Mouse (Mus musculus) cerebellum, adult 18-20 months (tissue): ENCODE results near the gene Rad1.
A peak's percentile ranks its signal among the peaks of the same experiment; 100 is the strongest.
"Not testable (repeated sequence)": the region's sequence is repeated elsewhere in the genome, so short reads cannot be mapped to it uniquely, and the experiment has no call there.

Experiments
- DNase-seq, 2 experiments: peaks; one replicate each; pipeline ENCODE4 v3.0.0; 2021

The Rad1 gene

DNA sequence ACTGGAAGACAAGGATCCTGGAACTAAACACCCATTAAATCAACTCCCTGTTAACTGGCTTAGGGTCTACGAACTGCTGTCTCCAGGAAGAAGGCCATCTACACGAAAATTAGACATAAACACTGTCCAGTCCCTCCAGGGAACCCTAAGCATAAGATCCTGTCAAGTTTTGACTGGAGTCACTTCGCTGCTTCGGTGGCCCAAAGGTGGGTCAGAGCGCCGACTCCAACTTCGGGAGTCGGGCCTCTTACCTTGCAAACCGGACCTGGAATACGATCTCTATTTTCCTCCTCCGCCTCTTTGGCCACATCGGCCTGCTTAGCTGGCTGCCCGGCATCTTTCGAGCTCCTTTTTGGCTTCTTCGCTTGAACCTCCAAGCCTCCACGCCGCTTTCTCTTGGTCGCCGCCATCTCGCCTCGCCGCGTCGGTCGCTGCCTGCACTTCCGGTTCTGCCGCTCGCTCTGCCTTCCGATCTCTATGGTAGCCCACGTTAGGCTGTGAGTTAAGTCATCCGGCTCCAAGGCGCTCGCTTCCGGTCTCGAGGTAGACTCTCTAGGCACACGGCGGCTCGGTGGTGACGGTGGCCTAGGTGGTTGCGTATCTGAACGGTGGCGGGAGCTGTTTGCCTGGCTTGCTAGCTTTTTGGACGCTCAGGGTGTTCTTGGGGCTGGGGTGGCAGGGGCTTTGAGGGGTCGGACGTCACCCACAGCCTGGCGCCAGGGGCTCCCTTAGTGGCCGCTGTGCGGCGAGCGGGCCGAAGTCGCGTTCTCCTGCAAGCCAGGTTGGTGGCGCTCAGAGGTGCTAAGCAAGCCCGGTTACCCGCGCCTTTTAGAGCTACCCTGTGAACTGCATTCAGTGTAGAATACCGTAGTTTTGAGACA lies at the start of gene Rad1, which contains the start of gene Brix1:
Gene Rad1 (plus strand): TSS at position 535 of the 881 bp plus-strand sequence.
Gene Brix1 (minus strand): TSS at position 464 of the 881 bp plus-strand sequence.
- DNase-seq, result peak; percentile 95

DNA sequence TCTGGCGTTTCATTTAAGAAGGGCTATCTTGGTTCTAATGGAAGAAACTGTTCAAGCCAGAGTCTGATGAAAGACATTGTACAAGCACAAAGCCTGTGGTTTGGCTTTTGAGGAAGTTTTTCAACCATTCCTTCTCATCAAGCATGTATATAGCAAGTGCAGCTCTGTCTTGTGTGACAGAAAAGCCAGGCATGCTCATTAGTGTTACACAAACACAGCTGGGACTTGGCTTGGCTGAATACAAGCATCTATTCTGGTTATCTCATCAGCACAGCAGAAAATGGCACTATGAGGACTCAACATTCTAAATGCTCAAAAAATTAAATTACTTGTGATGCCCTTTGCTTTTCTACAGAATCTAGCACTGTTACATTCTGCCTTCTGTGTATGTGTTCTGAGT lies 48.9 kb upstream of the Rad1 start:
- no peak for DNase-seq

DNA sequence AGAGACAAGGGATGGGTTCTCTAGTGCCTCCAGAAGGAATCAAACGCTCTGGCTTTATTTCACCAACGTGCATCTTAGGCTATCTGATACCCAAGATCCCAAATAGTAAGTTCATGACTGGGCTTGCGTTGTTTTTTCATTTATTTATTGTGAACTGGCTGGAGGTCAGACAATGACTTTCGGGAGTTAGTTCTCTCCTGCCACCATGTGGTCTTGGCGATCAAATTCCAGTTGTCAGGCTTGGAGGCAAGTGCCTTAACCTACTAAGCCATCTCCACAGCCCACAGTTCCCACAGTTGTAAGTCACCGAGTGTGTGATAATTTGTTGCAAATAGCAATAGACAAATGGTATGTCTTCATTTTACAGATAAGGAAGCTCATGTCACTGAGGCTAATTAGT lies 45.9 kb upstream of the Rad1 start:
- DNase-seq, result no peak

DNA sequence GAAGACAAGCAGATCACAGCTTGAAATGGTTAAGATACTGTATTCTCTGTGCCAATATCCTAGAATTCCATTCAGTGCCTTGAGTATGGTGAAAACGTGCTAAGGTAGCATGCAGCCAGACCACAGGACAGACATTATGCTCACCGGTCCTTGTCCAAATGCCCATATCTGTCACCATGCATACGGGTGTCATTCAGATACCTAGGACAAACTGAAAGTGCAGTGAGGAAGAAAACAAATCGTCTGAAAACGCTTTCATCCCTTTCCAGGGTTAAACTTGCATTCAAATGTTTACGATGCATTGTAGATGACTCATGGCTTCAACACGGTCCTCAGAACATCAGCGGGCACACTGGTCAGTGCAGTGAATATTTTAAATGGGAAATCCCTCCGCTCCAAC lies 44.3 kb upstream of the Rad1 start:
- no peak for DNase-seq

DNA sequence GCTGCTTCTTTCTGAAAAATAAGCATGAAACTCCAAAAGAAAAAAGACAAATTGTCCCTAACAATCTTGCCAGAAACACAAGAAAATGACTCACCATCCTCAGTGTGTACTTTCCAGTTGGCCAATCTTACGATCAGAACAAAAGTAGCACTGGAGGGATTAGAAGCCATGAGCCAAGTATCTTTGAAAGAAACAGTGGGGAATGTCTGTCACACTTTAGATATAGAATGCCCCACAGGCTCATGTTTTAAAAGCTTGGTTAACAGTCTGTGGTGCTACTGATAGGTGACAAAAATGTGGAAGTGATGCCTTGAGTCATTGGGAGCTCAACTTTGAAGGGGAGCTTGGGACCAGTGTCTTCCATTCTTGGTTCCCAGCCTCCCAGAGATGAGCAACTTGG lies 43.5 kb upstream of the Rad1 start:
- no peak for DNase-seq

- DNase-seq, result no peak
These were observed 38.7 kb upstream of the Rad1 start for GRCm38 (mm10) chr15:10447102-10447501.

- DNase-seq, result no peak
These were observed 24.8 kb upstream of the Rad1 start for GRCm38 (mm10) chr15:10460986-10461385.

DNA sequence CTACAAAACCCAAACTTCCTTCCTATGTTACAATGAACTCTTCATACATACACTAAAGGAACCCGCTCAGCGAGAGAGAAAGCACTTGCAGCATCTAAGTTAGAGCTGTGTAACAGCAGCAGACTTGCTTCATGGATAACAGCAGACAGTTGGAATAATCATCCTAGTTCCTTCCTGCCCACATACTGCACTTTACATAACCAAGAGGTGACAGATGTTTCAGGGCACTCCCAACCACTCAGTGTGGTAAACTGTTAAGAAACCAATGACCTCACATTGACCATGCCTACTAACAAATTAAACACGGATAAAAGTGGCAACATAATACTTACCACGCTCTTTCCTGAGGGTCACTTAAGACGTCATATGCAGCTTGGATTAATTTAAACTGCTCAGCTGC lies 22.3 kb upstream of the Rad1 start:
- no peak for DNase-seq

DNA sequence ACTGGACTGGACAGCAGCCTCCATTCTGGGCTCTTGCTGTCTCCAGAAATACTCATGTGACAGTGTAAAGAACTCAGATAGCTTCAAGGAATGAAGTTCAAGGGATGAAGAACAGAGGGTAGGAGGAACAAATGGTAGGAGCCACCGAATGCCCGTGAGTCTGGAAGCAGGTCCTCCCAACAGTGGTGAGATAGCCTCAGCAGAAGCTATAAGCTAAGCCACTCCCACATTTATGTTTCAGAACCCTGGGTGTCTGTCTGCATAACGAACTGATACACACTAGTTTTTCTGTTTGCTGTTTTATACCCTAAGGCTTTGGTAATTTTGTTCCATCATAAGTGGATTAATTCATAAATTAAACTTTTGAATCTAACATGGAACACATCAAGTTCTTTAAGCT lies 21.1 kb upstream of the Rad1 start:
- DNase-seq, result no peak

- DNase-seq, result no peak
These were observed 17.1 kb upstream of the Rad1 start for GRCm38 (mm10) chr15:10468761-10469160.

- peak in 1 of 2 experiments; percentile 42 for DNase-seq
These were observed 16.1 kb upstream of the Rad1 start for GRCm38 (mm10) chr15:10469641-10470150.

DNA sequence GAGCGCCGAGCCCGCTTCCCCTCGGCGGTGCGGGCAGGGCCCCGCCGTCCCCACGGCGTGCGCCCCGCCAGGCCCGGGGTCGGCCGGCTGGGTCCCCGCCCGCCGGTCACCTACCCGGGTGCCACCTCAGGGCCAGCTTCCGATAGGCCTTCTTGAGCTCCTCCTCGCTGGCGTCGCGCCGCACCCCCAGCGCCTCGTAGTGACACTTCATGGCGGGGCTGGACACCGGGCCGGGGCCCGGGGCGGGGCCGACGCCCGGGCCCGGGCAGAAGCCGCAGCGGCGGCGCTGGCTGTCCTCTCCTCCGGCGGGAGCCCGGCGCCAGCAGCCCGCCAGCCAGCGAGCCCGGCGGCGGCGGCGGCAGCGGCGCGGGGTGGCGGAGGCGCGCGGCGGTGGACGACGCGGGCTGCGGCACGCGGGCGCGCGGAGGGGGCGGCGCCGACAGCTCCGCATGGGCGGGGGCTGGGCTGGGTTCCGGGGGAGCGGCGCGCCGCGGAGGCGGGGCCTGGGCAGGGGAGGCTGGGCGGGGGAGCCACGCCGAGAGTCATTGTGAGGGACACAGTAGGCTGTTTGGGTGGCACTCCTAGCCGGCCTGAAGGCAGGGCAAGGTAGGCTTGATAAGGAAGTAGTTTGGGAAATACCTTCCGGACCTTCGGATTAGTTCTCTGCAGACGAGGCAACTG lies 15.5 kb upstream of the Rad1 start, which contains the start of gene Dnajc21:
Gene Dnajc21 (minus strand): TSS at position 366 of the 681 bp plus-strand sequence.
- peak; percentile 90 to 91 for DNase-seq

DNA sequence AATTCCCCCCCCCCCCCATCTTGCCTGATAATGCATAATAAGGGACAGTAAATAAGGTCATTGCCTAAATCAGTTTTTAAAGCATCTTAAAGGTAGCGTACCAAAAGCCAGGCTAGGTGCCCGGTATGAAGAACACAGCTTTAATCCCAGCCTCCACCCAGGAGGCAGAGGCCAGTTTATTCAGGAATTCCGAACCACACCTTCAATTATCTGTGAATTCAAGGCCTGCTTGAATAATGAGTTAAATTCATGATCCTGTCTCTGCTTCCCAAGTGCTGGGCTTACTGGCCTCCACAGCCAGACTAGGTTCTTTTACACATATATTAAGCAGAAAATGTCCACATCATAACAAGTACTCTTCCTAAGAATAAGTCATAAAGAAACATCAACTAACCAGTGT lies 14.9 kb upstream of the Rad1 start:
- no peak for DNase-seq

- DNase-seq, result no peak
These were observed 584 bp downstream of the Rad1 start for GRCm38 (mm10) chr15:10486365-10486839.

DNA sequence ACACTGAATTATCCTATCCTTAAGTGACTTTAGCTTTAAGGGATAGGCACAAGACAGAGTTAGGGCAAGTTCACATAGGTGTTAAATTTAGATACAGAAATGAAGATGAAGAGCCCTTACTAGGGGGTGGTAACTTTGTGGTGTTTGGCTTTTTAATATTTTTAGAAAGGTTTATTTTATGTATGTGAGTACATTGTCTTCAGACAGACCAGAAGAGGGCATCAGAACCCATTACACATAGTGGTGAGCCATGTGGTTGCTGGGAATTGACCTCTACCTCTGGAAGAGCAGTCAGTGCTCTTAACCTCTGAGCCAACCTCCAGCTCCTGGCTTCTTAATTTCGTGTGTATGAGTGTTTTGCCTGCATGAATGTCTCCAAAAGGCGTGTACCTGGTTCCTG lies 1.4 kb downstream of the Rad1 start:
- no peak for DNase-seq

DNA sequence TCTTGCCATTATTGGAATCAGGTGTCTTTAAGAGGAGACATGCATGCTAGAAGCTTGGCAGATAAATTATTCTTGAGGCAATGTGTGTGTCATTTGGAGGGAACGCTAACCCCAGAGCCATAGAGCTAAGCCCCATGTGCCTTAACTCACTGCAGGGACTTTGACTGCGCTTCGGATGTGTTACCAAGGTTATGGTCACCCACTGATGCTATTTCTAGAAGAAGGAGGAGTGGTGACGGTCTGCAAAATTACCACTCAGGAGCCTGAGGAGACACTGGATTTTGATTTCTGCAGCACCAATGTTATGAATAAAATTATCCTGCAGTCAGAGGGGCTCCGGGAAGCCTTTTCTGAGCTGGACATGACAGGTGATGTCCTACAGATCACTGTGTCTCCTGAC lies 4.3 kb downstream of the Rad1 start:
- DNase-seq, result no peak

DNA sequence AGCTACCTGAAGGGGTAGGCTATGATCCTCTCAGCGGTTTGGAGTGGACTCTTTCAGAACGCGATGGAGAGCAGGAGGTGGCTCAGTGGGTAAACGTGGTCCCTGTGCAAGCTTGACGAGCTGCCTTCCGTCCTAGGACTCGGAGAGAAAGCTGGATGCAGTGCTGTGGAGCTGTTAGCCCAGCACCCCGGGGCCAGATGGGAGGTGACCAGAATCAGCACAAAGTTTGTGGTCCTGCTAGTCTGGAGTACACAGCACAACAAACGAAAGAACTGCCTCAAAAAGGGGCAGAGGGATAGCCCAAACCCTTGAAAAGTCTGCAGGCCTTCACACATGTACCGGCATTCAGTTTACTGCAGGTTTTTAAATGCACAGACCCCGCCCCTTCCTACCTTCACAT lies 10.1 kb downstream of the Rad1 start:
- no peak for DNase-seq

- not testable (repeated sequence) for DNase-seq
These were observed 10.9 kb downstream of the Rad1 start for GRCm38 (mm10) chr15:10496696-10497095.

DNA sequence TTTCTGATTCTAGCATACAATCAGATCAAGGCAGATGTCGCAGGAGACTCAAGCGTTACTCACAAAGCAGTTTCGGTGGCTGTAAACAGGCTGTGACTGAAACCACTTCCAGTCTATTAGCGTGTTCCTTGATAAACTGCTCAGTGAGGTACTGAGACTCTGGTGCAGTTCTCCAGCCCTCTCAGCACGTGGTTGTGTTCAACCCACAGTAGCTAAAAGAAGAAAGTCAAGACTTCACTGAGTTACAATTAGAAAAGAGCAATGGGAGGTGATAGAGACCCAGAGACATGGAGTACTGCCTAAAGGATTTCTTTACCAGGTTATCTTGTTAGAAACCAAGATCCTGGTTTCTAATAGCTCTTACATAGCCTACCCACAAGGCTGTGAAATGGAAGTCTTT lies 13.8 kb downstream of the Rad1 start:
- no peak for DNase-seq

DNA sequence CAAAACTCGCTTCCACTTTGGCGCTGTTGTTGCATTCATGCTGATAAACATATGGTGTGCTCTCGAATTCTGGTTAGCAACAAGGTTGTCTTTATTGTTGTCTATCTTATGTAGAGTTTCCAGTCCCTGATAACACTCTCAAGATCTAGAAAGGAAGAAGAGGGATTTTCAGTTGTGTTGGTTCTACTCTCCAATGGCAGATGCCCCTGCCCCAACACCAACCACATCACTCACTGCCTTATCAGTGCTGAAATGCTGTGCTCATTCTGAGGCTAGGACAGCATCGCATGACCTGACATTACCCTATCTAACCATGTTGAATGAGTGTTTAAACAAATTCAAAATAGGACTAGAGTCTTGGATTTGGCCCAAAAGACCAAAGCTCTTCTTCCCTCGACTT lies 14.2 kb downstream of the Rad1 start:
- no peak for DNase-seq

- peak in 1 of 2 experiments; percentile 13 for DNase-seq
These were observed 15.3 kb downstream of the Rad1 start for GRCm38 (mm10) chr15:10500838-10501719.

- DNase-seq, result no peak
These were observed 20.3 kb downstream of the Rad1 start for GRCm38 (mm10) chr15:10506099-10506498.

DNA sequence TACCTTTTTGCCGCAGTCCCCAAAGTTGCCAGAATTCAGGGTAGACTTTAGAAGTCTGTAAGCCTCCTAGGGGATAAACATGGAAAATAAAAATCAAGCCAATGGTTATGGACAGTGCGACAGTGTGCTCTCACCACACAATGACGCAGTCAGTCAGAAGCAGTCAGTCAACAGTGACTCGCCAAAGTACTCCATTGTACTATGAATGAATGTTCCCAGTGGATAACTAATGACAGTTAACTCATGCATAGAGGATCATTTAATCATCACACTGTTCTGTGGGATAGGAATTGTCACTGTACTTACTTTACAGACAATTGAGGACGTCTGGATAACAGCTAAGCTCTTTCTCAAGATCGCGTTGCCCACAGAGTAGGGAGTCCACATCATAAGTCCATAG lies 29.3 kb downstream of the Rad1 start:
- no peak for DNase-seq
